Mouse (Mus musculus) Muller cell, postnatal 12 days (primary cell): ENCODE measurements around the gene 1700049E17Rik2.
"Not testable (repeated sequence)": the region's sequence is repeated elsewhere in the genome, so short reads cannot be mapped to it uniquely, and the experiment has no call there.

Experiments
- DNase-seq: peaks from one replicate; pipeline ENCODE4 v3.0.0-alpha.2; 2015; ENCODE audit errors: inconsistent ontology term

Gene 1700049E17Rik2

GRCm38 (mm10) chr14:41572911-41573310 lies at the start of gene 1700049E17Rik2:
1700049E17Rik2 (plus strand) TSS chr14:41573211.
- not testable (repeated sequence) for DNase-seq

GRCm38 (mm10) chr14:41524695-41525094 lies 48.3 kb upstream of the 1700049E17Rik2 start:
- DNase-seq, result not testable (repeated sequence)

GRCm38 (mm10) chr14:41555483-41555882 lies 17.5 kb upstream of the 1700049E17Rik2 start, which contains the start of gene Gm7970:
Gm7970 (minus strand) TSS chr14:41555583.
- not testable (repeated sequence) for DNase-seq

DNA sequence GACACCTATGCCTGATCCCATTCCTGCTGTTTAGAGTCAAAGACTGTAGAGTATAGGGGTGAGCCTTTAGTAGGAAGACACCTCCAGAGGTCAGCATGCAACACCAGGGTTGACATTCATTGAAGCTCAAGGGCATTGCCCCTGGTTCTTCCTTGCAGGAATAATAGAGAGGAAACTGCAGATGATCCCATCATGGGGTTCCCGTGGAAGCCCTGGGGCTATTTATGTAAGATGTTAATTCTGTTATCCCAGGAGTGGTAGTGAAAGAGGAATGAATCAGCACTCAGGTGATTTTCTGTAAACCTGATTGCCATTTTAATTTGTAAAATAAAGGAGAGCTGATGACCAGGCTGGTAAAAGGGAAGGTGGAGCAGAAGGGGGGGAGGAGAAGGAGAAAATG lies 13.3 kb downstream of the 1700049E17Rik2 start:
- not testable (repeated sequence) for DNase-seq

DNA sequence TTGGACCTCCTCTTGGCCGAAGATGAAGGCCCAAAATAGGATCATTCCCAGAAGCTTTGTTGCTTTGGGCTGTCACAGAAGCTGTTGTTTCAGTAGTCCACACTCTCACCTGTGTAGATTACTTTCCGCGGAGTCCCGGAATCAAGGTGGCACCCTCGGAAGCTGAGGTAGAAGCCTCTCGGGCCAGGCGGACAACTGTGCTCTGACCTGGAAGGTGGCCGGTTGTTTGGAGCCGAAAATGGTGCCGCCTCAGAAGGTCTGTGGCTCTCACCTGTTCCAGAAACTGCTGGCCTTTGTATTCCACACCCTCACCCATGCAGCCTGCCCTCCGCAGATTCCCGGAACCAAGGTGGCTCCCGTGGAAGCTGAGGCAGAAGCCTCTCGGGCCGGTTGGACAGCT lies 27.9 kb downstream of the 1700049E17Rik2 start:
- DNase-seq, result not testable (repeated sequence)

- DNase-seq, result not testable (repeated sequence)
Measured at GRCm38 (mm10) chr14:41610690-41611089, 37.7 kb downstream of the 1700049E17Rik2 start.

DNA sequence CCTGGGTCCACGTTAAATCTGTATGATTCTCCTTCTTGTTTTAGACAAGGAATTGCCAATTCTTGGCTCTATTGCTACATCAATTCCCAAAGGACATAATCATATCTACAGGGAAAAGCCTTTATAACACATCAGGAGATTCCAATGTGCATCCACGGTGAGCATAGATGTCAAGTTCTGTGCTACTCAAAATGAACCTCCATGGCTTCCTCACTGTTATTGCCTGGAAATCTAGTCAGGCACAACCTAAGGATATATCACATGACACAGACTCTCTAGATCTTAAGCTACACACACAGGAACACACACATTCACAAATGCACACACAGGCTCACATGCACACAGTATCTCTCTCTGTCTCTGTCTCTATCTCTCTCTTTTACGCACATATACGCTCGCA lies 49.5 kb downstream of the 1700049E17Rik2 start:
- not testable (repeated sequence) for DNase-seq

DNA sequence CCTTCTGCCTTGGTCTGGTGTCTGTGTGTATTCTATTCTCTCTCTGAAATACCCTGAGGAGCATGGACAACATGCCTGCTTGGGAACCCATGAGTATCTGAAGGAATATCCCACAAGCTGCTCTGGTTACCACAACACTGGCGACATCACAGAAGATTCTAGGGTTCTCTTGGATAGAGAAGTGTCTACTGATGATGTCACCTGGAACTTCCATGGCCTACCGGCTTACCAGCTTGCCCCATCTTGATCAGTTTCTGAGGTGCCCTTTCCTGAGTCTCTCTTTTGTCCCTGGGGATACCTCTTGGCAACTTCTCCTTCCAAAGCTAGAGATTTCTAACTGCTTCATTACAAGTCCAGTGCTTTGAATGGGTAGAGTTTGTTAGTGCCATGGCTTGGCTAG lies 51.5 kb downstream of the 1700049E17Rik2 start, which contains the start of gene Gm3072:
TSS of gene Gm3072 (minus strand) at position 101 of the 400 bp plus-strand sequence.
- not testable (repeated sequence) for DNase-seq

DNA sequence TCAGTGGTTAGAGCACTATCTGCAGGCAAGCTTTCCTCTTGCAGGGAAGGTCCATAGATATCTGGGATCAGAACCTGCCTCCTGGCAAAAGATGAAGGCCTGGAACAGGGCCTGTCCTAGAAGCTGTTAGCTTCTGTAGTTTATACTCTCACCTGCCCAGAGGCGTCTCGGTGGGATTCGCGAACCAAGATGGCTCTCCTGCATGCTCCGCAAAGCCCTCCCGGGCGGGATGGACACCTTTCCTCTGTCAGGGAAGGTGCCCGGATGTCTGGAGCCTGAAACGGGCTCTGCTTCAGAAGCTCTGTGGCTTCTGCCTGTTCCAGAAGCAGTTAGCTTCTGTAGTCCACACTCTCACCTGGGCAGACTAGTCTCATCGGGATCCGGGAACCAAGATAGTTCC lies 57.1 kb downstream of the 1700049E17Rik2 start:
- DNase-seq, result not testable (repeated sequence)
